Mouse (Mus musculus) spleen, embryonic (tissue): ENCODE data around the gene Foxa3.

Experiments
- CTCF ChIA-PET: fragments of 350-600 bp; sonication (Branson Sonifier 250); formaldehyde crosslinking; loops from one replicate; lab custom pipeline; 2022; lab: Charles Lee

The Foxa3 gene

GRCm38 (mm10) chr7:19002115-19002514, 21.2 kb downstream of the Foxa3 start:
- CTCF ChIA-PET, result interaction anchor here (0.7 kb wide), 1 partner anchor 926 kb away, joined by 3 read pairs; no protein-coding TSS in a partner anchor

GRCm38 (mm10) chr7:19001807-19002085, 21.6 kb downstream of the Foxa3 start:
- CTCF ChIA-PET, result interaction anchor here (0.7 kb wide), 1 partner anchor 927 kb away, joined by 3 read pairs; no protein-coding TSS in a partner anchor

- CTCF ChIA-PET, result interaction anchor here (0.6 kb wide), 1 partner anchor 21 kb away, joined by 4 read pairs; no protein-coding TSS in a partner anchor
These were observed 22.1 kb downstream of the Foxa3 start for GRCm38 (mm10) chr7:19001066-19001806.

GRCm38 (mm10) chr7:19000421-19000820, 22.9 kb downstream of the Foxa3 start:
- CTCF ChIA-PET, result interaction anchor here (0.6 kb wide), 2 partner anchors 22 to 46 kb away, joined by 3 to 4 read pairs; no protein-coding TSS in a partner anchor

- CTCF ChIA-PET, result no interaction called here
These were observed 24.5 kb downstream of the Foxa3 start for GRCm38 (mm10) chr7:18998835-18999234.

- CTCF ChIA-PET, result interaction anchor here (0.6 kb wide), 1 partner anchor 23 kb away, joined by 9 read pairs; no protein-coding TSS in a partner anchor
These were observed 30.3 kb downstream of the Foxa3 start for GRCm38 (mm10) chr7:18993036-18993435.

- CTCF ChIA-PET, result no interaction called here
These were observed 31.1 kb downstream of the Foxa3 start for GRCm38 (mm10) chr7:18992294-18992675.

GRCm38 (mm10) chr7:18991660-18992293, 31.6 kb downstream of the Foxa3 start:
- CTCF ChIA-PET, result no interaction called here

GRCm38 (mm10) chr7:18990601-18991295, 32.6 kb downstream of the Foxa3 start, which contains the start of gene Mypop:
TSS of gene Mypop (plus strand) at chr7:18991245.
- CTCF ChIA-PET, result no interaction called here

- CTCF ChIA-PET, result no interaction called here
These were observed 33.3 kb downstream of the Foxa3 start for GRCm38 (mm10) chr7:18989995-18990394.

- CTCF ChIA-PET, result no interaction called here
These were observed 34.6 kb downstream of the Foxa3 start for GRCm38 (mm10) chr7:18988780-18989179.

GRCm38 (mm10) chr7:18987747-18988146, 35.6 kb downstream of the Foxa3 start:
- CTCF ChIA-PET, result interaction anchor here (0.5 kb wide), 1 partner anchor 903 kb away, joined by 3 read pairs; no protein-coding TSS in a partner anchor

- CTCF ChIA-PET, result interaction anchor here (0.5 kb wide), 1 partner anchor 904 kb away, joined by 3 read pairs; no protein-coding TSS in a partner anchor
These were observed 36.2 kb downstream of the Foxa3 start, which contains the start of gene Nanos2 for GRCm38 (mm10) chr7:18987100-18987499. TSS of gene Nanos2 (plus strand) at chr7:18987400.

GRCm38 (mm10) chr7:18986503-18986902, 36.8 kb downstream of the Foxa3 start:
- CTCF ChIA-PET, result no interaction called here

GRCm38 (mm10) chr7:18978381-18978780, 45.0 kb downstream of the Foxa3 start:
- CTCF ChIA-PET, result no interaction called here

GRCm38 (mm10) chr7:18970956-18971355, 52.4 kb downstream of the Foxa3 start:
- CTCF ChIA-PET, result no interaction called here

GRCm38 (mm10) chr7:18967603-18968002, 55.7 kb downstream of the Foxa3 start:
- CTCF ChIA-PET, result no interaction called here

- CTCF ChIA-PET, result no interaction called here
These were observed 58.0 kb downstream of the Foxa3 start for GRCm38 (mm10) chr7:18965312-18965711.

- CTCF ChIA-PET, result no interaction called here
These were observed 60.0 kb downstream of the Foxa3 start for GRCm38 (mm10) chr7:18963294-18963843.
